Mouse (Mus musculus): ENCODE data around the gene Itgav. TPM values are rescaled to one million over a fixed set of nuclear protein-coding genes. Genes with fewer than 3 reads are reported as not detected.
"Not testable (repeated sequence)": the region's sequence is repeated elsewhere in the genome, so short reads cannot be mapped to it uniquely, and the experiment has no call there.

Itgav gene
- total RNA-seq, 2 experiments from 2014 or later: 23.8 to 37.9 TPM

DNA sequence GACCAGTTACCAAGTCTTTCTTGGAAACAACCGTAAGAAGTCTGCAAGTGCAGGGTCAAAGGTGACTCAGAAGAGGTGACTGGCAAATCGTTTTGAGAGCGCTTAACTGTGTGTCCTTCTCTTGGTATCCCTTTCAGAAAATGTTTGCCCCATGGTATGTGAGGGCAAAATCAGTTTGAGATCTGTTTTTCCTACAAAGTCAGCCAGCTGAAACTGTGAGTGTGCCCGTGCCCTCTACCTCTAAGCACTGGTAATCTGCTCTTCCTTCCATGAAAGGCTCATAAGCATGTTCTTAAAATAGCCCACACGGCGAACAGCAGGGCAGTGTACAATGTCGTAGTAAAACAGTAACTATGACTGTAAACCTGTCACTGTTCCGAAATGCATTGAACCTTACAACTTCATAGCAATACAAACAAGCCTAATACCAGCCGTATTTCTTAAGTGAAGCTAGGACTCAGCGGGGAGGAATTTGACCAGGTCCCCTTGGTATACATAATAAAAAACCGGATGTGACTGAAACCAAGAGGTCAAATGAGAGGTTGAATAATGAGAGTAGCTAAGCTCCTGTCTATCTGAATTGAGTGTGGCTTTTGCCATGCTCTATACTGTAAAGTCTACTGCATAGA lies 14.2 kb upstream of the Itgav start:
- ATAC-seq (ENCODE audit: poor library complexity, severe bottlenecking): no peak

GRCm38 (mm10) chr2:83713281-83713680 lies 10.9 kb upstream of the Itgav start:
- ATAC-seq (ENCODE audit: poor library complexity, severe bottlenecking): not testable (repeated sequence)

GRCm38 (mm10) chr2:83713946-83714345 lies 10.3 kb upstream of the Itgav start:
- ATAC-seq (ENCODE audit: poor library complexity, severe bottlenecking): no peak

DNA sequence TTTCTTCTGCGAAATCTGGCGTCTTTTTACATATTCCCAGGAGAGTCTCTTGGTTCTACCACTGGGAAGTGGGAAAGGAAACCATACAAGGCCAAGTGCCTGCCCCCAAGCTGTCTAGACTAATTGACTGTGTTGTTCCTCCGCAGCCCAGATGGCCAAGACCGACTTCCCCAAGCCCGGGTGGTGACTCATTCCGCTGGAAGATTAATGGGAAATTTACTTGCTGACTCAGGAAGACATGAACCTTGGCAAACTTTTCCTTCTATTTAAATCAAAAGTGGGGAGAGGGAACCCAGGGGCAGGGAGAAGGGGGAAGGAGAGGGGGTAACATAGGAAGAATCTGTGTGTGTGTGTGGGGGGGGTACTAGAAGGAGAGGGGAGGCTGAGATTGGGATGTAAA lies 9.4 kb upstream of the Itgav start:
- ATAC-seq (ENCODE audit: poor library complexity, severe bottlenecking): peak; percentile 49

- no peak for ATAC-seq (ENCODE audit: poor library complexity, severe bottlenecking)
These were observed 5.9 kb upstream of the Itgav start for GRCm38 (mm10) chr2:83718341-83718740.

GRCm38 (mm10) chr2:83721635-83722034 lies 2.6 kb upstream of the Itgav start:
- no peak for ATAC-seq (ENCODE audit: poor library complexity, severe bottlenecking)

DNA sequence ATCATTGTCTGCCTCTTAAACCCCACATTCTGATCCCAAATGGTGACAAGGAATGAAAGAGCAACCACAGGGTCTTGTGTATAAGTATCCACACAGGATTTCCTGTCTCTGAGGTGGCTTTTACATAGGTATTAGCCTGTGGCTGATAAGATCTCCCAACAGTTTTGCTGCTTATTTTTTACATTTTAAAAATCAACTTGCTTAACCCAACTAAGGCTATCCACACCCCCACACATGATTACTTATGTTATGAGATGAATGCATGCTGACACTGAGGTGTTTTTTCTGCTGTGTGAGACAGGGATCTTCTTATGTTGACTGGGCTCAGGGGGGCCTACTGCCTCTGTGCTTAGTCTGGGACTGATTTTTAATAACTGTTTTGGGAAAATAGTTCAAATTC lies 1.3 kb upstream of the Itgav start:
- ATAC-seq (ENCODE audit: poor library complexity, severe bottlenecking): no peak

- no peak for ATAC-seq (ENCODE audit: poor library complexity, severe bottlenecking)
These were observed 851 bp upstream of the Itgav start for GRCm38 (mm10) chr2:83723346-83723745.

DNA sequence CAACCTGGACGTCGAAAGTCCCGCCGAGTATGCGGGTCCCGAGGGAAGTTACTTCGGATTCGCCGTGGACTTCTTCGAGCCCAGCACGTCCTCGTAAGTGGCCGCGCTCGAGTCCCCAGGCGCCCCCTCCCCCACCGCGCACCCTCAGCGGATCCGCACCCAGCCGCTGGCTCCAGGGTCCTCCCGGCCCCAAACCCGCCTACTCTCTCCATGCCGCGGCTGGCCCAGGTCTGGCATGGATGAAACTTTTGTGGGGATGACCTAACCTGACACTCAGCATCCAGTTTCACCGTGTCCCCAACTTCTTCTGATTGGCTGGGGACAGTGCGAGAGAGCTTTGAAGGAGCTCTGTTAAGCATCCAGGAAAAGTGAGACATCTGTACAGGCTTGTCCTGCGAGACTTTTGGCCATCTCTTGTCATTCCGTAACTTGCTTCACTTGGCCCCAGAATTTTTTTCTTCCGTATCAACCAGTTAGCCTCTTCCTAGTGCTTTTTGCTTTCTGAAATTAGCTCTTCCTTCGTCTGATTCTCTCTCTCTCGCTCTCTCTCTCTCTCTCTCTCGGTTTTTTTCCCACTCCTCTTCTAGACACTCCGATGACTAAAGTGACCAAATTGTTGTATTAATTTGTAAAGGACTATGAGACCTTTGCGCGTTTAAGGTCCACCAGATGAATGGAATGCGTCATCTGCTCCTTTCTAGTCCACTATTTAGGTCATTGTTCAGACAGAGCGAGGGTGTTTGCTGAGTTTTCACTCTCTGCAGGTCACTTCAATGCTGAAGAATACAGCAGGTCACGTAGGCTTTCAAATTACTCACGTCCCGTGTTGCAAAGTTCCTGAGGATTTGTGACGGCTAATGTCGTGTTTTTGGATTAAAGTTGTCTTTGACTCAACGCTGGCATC lies 882 bp downstream of the Itgav start:
- peak; percentile 39 for ATAC-seq (ENCODE audit: poor library complexity, severe bottlenecking)

GRCm38 (mm10) chr2:83725796-83726195 lies 1.6 kb downstream of the Itgav start:
- ATAC-seq (ENCODE audit: poor library complexity, severe bottlenecking): no peak

GRCm38 (mm10) chr2:83728238-83728682 lies 4.1 kb downstream of the Itgav start:
- no peak for ATAC-seq (ENCODE audit: poor library complexity, severe bottlenecking)

- ATAC-seq (ENCODE audit: poor library complexity, severe bottlenecking): peak; percentile 55
These were observed 5.1 kb downstream of the Itgav start for GRCm38 (mm10) chr2:83729339-83729738.

- no peak for ATAC-seq (ENCODE audit: poor library complexity, severe bottlenecking)
These were observed 8.7 kb downstream of the Itgav start for GRCm38 (mm10) chr2:83732896-83733295.

DNA sequence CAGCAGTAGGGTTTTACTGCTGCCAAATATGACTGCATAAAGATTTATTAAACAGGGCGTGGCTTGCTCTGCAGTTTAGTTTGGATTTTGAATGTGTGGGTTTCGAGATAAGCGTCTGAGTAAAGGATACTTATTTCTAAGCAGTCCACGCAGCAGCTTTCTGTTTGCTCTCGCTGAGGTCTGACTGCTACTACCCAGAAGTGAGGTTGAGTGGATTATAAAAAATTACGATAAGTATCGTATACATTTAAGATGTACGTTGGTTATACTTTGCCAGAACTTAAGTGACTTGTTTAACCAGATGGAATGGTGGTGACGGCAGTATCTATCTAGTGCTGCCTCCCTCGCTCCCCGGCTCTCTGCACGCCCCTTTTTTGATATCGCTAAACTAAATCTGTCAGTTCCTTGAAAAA lies 9.8 kb downstream of the Itgav start:
- ATAC-seq (ENCODE audit: poor library complexity, severe bottlenecking): 0 out of 2 replicates have a peak, but pooled peaks have one; percentile 16

GRCm38 (mm10) chr2:83735276-83735675 lies 11.1 kb downstream of the Itgav start:
- ATAC-seq (ENCODE audit: poor library complexity, severe bottlenecking): no peak

DNA sequence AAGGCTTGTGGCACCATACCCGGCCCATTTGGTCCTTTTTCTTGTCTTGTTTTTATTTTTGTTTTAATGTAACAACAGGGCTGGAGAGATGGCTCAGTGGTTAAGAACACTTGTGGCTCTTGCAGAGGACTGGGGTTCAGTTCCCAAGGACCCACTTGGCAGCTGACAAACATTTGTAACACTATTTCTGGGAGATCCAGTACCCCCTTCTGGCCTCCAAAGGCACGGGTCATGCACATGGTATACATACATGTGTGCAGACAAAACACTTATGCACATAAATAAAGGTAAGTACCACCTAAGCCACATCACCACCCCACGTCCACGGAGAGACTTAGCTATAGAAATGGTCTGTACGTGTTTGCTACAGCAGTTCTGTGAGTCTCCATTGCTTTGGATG lies 12.6 kb downstream of the Itgav start:
- ATAC-seq (ENCODE audit: poor library complexity, severe bottlenecking): no peak

GRCm38 (mm10) chr2:83738586-83739251 lies 14.5 kb downstream of the Itgav start:
- no peak for ATAC-seq (ENCODE audit: poor library complexity, severe bottlenecking)

DNA sequence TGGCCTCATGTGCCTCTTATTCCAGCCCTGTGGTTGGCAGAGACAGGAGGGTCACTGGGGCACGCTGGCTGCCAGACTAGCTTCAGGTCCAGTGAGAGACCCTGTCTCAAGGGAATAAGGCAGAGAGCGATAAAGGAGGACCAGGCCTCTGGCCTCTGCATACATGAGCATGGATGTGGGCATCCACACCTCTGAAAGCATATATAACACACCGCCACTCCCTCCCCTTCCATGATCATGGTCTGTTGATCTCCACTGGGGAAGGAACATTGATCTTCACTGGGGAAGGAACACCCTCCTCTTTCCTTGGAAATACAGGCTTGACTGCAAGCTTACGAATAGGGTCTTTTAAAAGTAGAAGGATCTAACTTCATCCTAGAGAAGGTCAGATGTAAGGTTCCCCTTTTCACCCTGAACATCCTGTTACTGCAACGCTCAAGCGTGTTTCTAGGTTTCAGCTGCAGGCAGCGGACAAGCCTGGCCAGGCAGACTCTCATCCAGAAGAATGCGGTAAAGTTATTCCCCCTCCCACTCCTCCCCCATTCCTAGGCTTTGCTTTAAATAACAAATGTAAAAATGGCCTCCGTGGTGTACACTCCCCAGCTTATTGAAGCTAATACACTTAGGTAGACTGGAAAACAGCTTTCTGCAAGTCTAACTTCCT lies 15.4 kb downstream of the Itgav start:
- peak; percentile 78 for ATAC-seq (ENCODE audit: poor library complexity, severe bottlenecking)

GRCm38 (mm10) chr2:83740601-83741031 lies 16.4 kb downstream of the Itgav start:
- ATAC-seq (ENCODE audit: poor library complexity, severe bottlenecking): no peak

GRCm38 (mm10) chr2:83742210-83742609 lies 18.0 kb downstream of the Itgav start:
- peak; percentile 48 for ATAC-seq (ENCODE audit: poor library complexity, severe bottlenecking)

GRCm38 (mm10) chr2:83742836-83743235 lies 18.6 kb downstream of the Itgav start:
- ATAC-seq (ENCODE audit: poor library complexity, severe bottlenecking): no peak

Measured in megakaryocyte, adult 5-6 weeks (primary cell).